Comparison of ENCODE assay signal across 8 mouse cellular contexts in genomic region chr4:132329835-132330354, GRCm38 (mm10). TPM values are rescaled to one million over a fixed set of nuclear protein-coding genes. Genes with fewer than 3 reads are reported as not detected.
A peak's percentile ranks its signal among the peaks of the same experiment; 100 is the strongest.
DNase-seq lines count a peak whose midpoint lies in the region; ATAC-seq and TF ChIP-seq lines count a peak whose summit lies in the region.

No protein-coding gene starts in this region.

- peak overlapping the region; percentile 97 for H3K9ac ChIP-seq in lung, embryonic 15.5 days
- peak overlapping the region; percentile 83 for H3K9ac ChIP-seq in limb, embryonic 14.5 days (ENCODE audit: low read depth, low read length, severe bottlenecking)

- H3K36me3 ChIP-seq in lung, embryonic 15.5 days: peaks cover 41% of the 10 kb centered on the region
- H3K36me3 ChIP-seq in limb, embryonic 14.5 days (ENCODE audit: control insufficient read depth, insufficient read depth, low read length): peaks cover 53% of the 10 kb centered on the region
- peaks cover 24% of the 10 kb centered on the region for H3K36me3 ChIP-seq in small intestine, adult 2 months (ENCODE audit: control insufficient read depth, insufficient read depth, low read length)

- no peaks in the 10 kb centered on the region for H3K9me3 ChIP-seq in lung, embryonic 15.5 days
- no peaks in the 10 kb centered on the region for H3K9me3 ChIP-seq in limb, embryonic 14.5 days (ENCODE audit: control insufficient read depth, low read length)

- TF ChIP-seq POLR2A in limb, embryonic 14.5 days (IDR thresholded peaks at IDR 0.05; ENCODE audit: borderline replicate concordance, extremely low read depth, insufficient read depth, insufficient read length): no peak
- no peak for TF ChIP-seq POLR2A in small intestine, adult 2 months (IDR thresholded peaks at IDR 0.05; ENCODE audit: low read depth, low read length)

- peak overlapping the region; percentile 95 for H3K27ac ChIP-seq in lung, embryonic 15.5 days
- peak overlapping the region; percentile 61 for H3K27ac ChIP-seq in limb, embryonic 14.5 days (replicated peaks; ENCODE audit: low read depth, low read length)
- peak overlapping the region; percentile 74 for H3K27ac ChIP-seq in small intestine, adult 2 months (ENCODE audit: insufficient read depth, low read depth, low read length)

- WGBS in lung, embryonic 15.5 days: 7% methylated on average over 10 of the region's 10 CpGs
- 5% methylated on average over 10 of the region's 10 CpGs for WGBS in limb, embryonic 14.5 days
- WGBS in small intestine, adult 2 months: 5% methylated on average over 10 of the region's 10 CpGs

- H3K4me3 ChIP-seq in lung, embryonic 15.5 days: peak overlapping the region; percentile 81
- peak overlapping the region; percentile 69 for H3K4me3 ChIP-seq in limb, embryonic 14.5 days (replicated peaks; ENCODE audit: low read length)
- H3K4me3 ChIP-seq in small intestine, adult 2 months (ENCODE audit: low read depth, low read length): peak overlapping the region; percentile 78

- H3K4me2 ChIP-seq in lung, embryonic 15.5 days: peak overlapping the region; percentile 78
- peak overlapping the region; percentile 65 for H3K4me2 ChIP-seq in limb, embryonic 14.5 days (replicated peaks; ENCODE audit: low read depth, low read length, severe bottlenecking)

- peaks cover 9% of the 10 kb centered on the region for H3K4me1 ChIP-seq in lung, embryonic 15.5 days
- H3K4me1 ChIP-seq in limb, embryonic 14.5 days (ENCODE audit: control insufficient read depth, insufficient read depth, low read length): peaks cover 10% of the 10 kb centered on the region
- peaks cover 10% of the 10 kb centered on the region; the same call in 1 of the 2 replicates for H3K4me1 ChIP-seq in small intestine, adult 2 months (ENCODE audit: control insufficient read depth, insufficient read depth, insufficient read length, low read length)

- H3K27me3 ChIP-seq in lung, embryonic 15.5 days: no peaks in the 10 kb centered on the region
- no peaks in the 10 kb centered on the region for H3K27me3 ChIP-seq in limb, embryonic 14.5 days (ENCODE audit: control insufficient read depth, insufficient read depth, low read length)
- no peaks in the 10 kb centered on the region for H3K27me3 ChIP-seq in small intestine, adult 2 months (ENCODE audit: control insufficient read depth, insufficient read depth, low read length)

- no peak for ATAC-seq in lung, embryonic 15.5 days (ENCODE audit: borderline replicate concordance, extremely low read depth, low FRiP score, low TSS enrichment)
- ATAC-seq in erythroid progenitor cell, adult 5-6 weeks (replicated peaks; ENCODE audit: low FRiP score, poor library complexity, severe bottlenecking): 0 out of 2 replicates have a peak, but pooled peaks have one; percentile 15
- ATAC-seq in limb, embryonic 14.5 days (ENCODE audit: low FRiP score, low read depth): 0 out of 2 replicates have a peak, but pooled peaks have one; percentile 1

- no peak for DNase-seq in lung, postnatal 4 days
- DNase-seq in limb, embryonic 14.5 days (ENCODE audit: low spot score): no peak
- DNase-seq in right cerebral cortex, postnatal 4 days: no peak
- no peak for DNase-seq in urinary bladder, postnatal 14 days (ENCODE audit: low spot score)
- DNase-seq in c-Kit-positive CD71-positive TER-119-positive erythroid progenitor cells, embryonic 14.5 days (ENCODE audit: low spot score): no peak

- no peak for TF ChIP-seq CTCF in small intestine, adult 2 months (IDR thresholded peaks at IDR 0.05; ENCODE audit: extremely low read depth, insufficient read length, insufficient replicate concordance, low read depth, low read length)

RNA-seq across cellular contexts. Expression of gene Trnau1ap, which starts 0.6 kb away (rescaled TPM):
- 67.2 and 75.0 TPM in 2 replicates for polyA plus RNA-seq in lung, embryonic 15.5 days (2015; fragmentation: Nextera tagmentation; extraction: Ambion mirVana)
- 13.0 and 18.0 TPM in 2 replicates for total RNA-seq in erythroid progenitor cell, adult 5-6 weeks (2015; ENCODE audit: low replicate concordance)
- 8.9 and 14.1 TPM in 2 replicates for total RNA-seq in erythroid progenitor cell, adult 5-6 weeks (2017; ENCODE audit: low replicate concordance)
- polyA plus RNA-seq in limb, embryonic 14.5 days (2012; rRNA removed): 30.4 and 36.6 TPM in 2 replicates
- polyA plus RNA-seq in limb, embryonic 14.5 days (2014; fragmentation: Nextera tagmentation; extraction: Ambion mirVana): 74.4 and 77.5 TPM in 2 replicates
- polyA plus RNA-seq in small intestine, adult 2 months (2012; rRNA removed): 20.7 and 24.1 TPM in 2 replicates

RNA-seq across cellular contexts. Expression of gene Rcc1, which starts 23.5 kb away (rescaled TPM):
- polyA plus RNA-seq in lung, embryonic 15.5 days (2015; fragmentation: Nextera tagmentation; extraction: Ambion mirVana): 89.2 and 92.6 TPM in 2 replicates
- 27.0 and 42.3 TPM in 2 replicates for total RNA-seq in erythroid progenitor cell, adult 5-6 weeks (2015; ENCODE audit: low replicate concordance)
- total RNA-seq in erythroid progenitor cell, adult 5-6 weeks (2017; ENCODE audit: low replicate concordance): 36.5 and 47.0 TPM in 2 replicates
- polyA plus RNA-seq in limb, embryonic 14.5 days (2012; rRNA removed): 38.7 and 39.4 TPM in 2 replicates
- polyA plus RNA-seq in limb, embryonic 14.5 days (2014; fragmentation: Nextera tagmentation; extraction: Ambion mirVana): 41.3 and 42.0 TPM in 2 replicates
- 5.2 and 9.6 TPM in 2 replicates for polyA plus RNA-seq in small intestine, adult 2 months (2012; rRNA removed)

RNA-seq across cellular contexts. Expression of gene Rab42, which starts 26.7 kb away (rescaled TPM):
- polyA plus RNA-seq in lung, embryonic 15.5 days (2015; fragmentation: Nextera tagmentation; extraction: Ambion mirVana): 1.4 and 2.5 TPM in 2 replicates
- not detected in 2 replicates for total RNA-seq in erythroid progenitor cell, adult 5-6 weeks (2015; ENCODE audit: low replicate concordance)
- total RNA-seq in erythroid progenitor cell, adult 5-6 weeks (2017; ENCODE audit: low replicate concordance): not detected in 2 replicates
- 2.0 TPM in 2 replicates for polyA plus RNA-seq in limb, embryonic 14.5 days (2012; rRNA removed)
- 1.0 and 1.2 TPM in 2 replicates for polyA plus RNA-seq in limb, embryonic 14.5 days (2014; fragmentation: Nextera tagmentation; extraction: Ambion mirVana)
- 0.70 and 0.98 TPM in 2 replicates for polyA plus RNA-seq in small intestine, adult 2 months (2012; rRNA removed)

RNA-seq across cellular contexts. Expression of gene Taf12, which starts 55.7 kb away (rescaled TPM):
- 46.0 and 48.5 TPM in 2 replicates for polyA plus RNA-seq in lung, embryonic 15.5 days (2015; fragmentation: Nextera tagmentation; extraction: Ambion mirVana)
- total RNA-seq in erythroid progenitor cell, adult 5-6 weeks (2015; ENCODE audit: low replicate concordance): 19.3 and 30.6 TPM in 2 replicates
- 14.9 and 38.3 TPM in 2 replicates for total RNA-seq in erythroid progenitor cell, adult 5-6 weeks (2017; ENCODE audit: low replicate concordance)
- polyA plus RNA-seq in limb, embryonic 14.5 days (2012; rRNA removed): 24.6 and 31.5 TPM in 2 replicates
- polyA plus RNA-seq in limb, embryonic 14.5 days (2014; fragmentation: Nextera tagmentation; extraction: Ambion mirVana): 47.8 and 52.2 TPM in 2 replicates
- polyA plus RNA-seq in small intestine, adult 2 months (2012; rRNA removed): 1.3 and 4.5 TPM in 2 replicates
